Mouse (Mus musculus): ENCODE measurements at regions not wholly inside any gene's neighbourhood (a gene's known extent, or its start where the extent isn't known, plus 50 kb on each side); places are given as distances from the start of the nearest gene placed in this dataset.

GRCm38 (mm10) chr4:124120334-124120733 is 202.5 kb upstream of the 4930535I16Rik start:
- Histone ChIP-seq H3K79me2 (ENCODE audit: control insufficient read depth, insufficient read depth, low read length, poor library complexity) (no peaks in the 10 kb centered on the region), H3K9ac (ENCODE audit: control insufficient read depth, low read depth, low read length, poor library complexity, severe bottlenecking) (no peak overlapping the region), H3K9me3 (replicated peaks; ENCODE audit: insufficient read depth, low read length) (no peaks in the 10 kb centered on the region), H3K27me3 (ENCODE audit: control insufficient read depth in 1 of 2, insufficient read depth in 2 of 2, low read length in 2 of 2) (no peaks in the 10 kb centered on the region), H3K4me3 (ENCODE audit: control insufficient read depth in 1 of 2, insufficient read depth in 1 of 2, low read depth in 2 of 2, low read length in 2 of 2) (no peak overlapping the region), H3K36me3 (ENCODE audit: control insufficient read depth in 1 of 2, insufficient read depth in 2 of 2, low read length in 2 of 2) (no peaks in the 10 kb centered on the region), H3K27ac (ENCODE audit: control insufficient read depth, low read depth, low read length) (no peak overlapping the region), H3K4me1 (ENCODE audit: control insufficient read depth in 1 of 2, insufficient read depth in 2 of 2, low read length in 2 of 2) (no peaks in the 10 kb centered on the region)
- no peak for DNase-seq (ENCODE audit: low read depth, low spot score)
- no peak for TF ChIP-seq ZMIZ1 (IDR thresholded peaks at IDR 0.05; ENCODE audit: low read depth, low read length)
- TF ChIP-seq USF1 (IDR thresholded peaks at IDR 0.05; ENCODE audit: low read depth, low read length): no peak
- no peak for TF ChIP-seq MAX (IDR thresholded peaks at IDR 0.05; ENCODE audit: low read length)
- no peak for TF ChIP-seq ETS1 (IDR thresholded peaks at IDR 0.05; ENCODE audit: low read depth, low read length)
- no peak for TF ChIP-seq E2F4 (IDR thresholded peaks at IDR 0.05; ENCODE audit: borderline replicate concordance, low read depth, low read length)
- TF ChIP-seq POLR2AphosphoS2 (IDR thresholded peaks at IDR 0.05; ENCODE audit: low read length): no peak
- no peak for TF ChIP-seq TCF12 (IDR thresholded peaks at IDR 0.05; ENCODE audit: low read depth, low read length)
- TF ChIP-seq GATA1 (IDR thresholded peaks at IDR 0.05; ENCODE audit: low read depth, low read length): no peak
- no peak for TF ChIP-seq JUND (IDR thresholded peaks at IDR 0.05; ENCODE audit: low read depth, low read length)
- no peak for TF ChIP-seq UBTF (IDR thresholded peaks at IDR 0.05; ENCODE audit: borderline replicate concordance, insufficient read depth, low read depth, low read length)
- TF ChIP-seq MEF2A (IDR thresholded peaks at IDR 0.05; ENCODE audit: extremely low read depth, insufficient replicate concordance, low read depth, low read length, poor library complexity, severe bottlenecking): no peak
- no peak for TF ChIP-seq NELFE (IDR thresholded peaks at IDR 0.05; ENCODE audit: low read depth, low read length)
- no peak for TF ChIP-seq MXI1 (IDR thresholded peaks at IDR 0.05; ENCODE audit: low read depth, low read length)
- no peak for TF ChIP-seq ZNF384 (IDR thresholded peaks at IDR 0.05; ENCODE audit: low read depth, low read length)
- no peak for TF ChIP-seq MAFK (IDR thresholded peaks at IDR 0.05; ENCODE audit: borderline replicate concordance, low read depth, low read length)

GRCm38 (mm10) chr4:124113856-124114345 is 196.1 kb upstream of the 4930535I16Rik start:
- Histone ChIP-seq H3K9ac (ENCODE audit: control insufficient read depth, low read depth, low read length, poor library complexity, severe bottlenecking) (no peak overlapping the region), H3K79me2 (ENCODE audit: control insufficient read depth, insufficient read depth, low read length, poor library complexity) (no peaks in the 10 kb centered on the region), H3K9me3 (replicated peaks; ENCODE audit: insufficient read depth, low read length) (no peaks in the 10 kb centered on the region; the same call in 1 of the 2 replicates), H3K27ac (ENCODE audit: control insufficient read depth, low read depth, low read length) (no peak overlapping the region), H3K4me1 (ENCODE audit: control insufficient read depth in 1 of 2, insufficient read depth in 2 of 2, low read length in 2 of 2) (no peaks in the 10 kb centered on the region), H3K36me3 (ENCODE audit: control insufficient read depth in 1 of 2, insufficient read depth in 2 of 2, low read length in 2 of 2) (no peaks in the 10 kb centered on the region), H3K27me3 (ENCODE audit: control insufficient read depth in 1 of 2, insufficient read depth in 2 of 2, low read length in 2 of 2) (no peaks in the 10 kb centered on the region), H3K4me3 (ENCODE audit: control insufficient read depth in 1 of 2, insufficient read depth in 1 of 2, low read depth in 2 of 2, low read length in 2 of 2) (no peak overlapping the region)
- TF ChIP-seq GABPA (IDR thresholded peaks at IDR 0.05; ENCODE audit: low read depth, low read length) (no peak), EP300 (IDR thresholded peaks at IDR 0.05; ENCODE audit: low read depth in 1 of 2, low read length in 2 of 2) (no peak), ZNF384 (IDR thresholded peaks at IDR 0.05; ENCODE audit: low read depth, low read length) (no peak), SIN3A (IDR thresholded peaks at IDR 0.05; ENCODE audit: low read length) (no peak), RAD21 (IDR thresholded peaks at IDR 0.05; ENCODE audit: low read depth, low read length) (no peak), ETS1 (IDR thresholded peaks at IDR 0.05; ENCODE audit: low read depth, low read length) (no peak), NRF1 (IDR thresholded peaks at IDR 0.05; ENCODE audit: insufficient read depth, low read depth, low read length, poor library complexity, severe bottlenecking) (no peak), MAFK (IDR thresholded peaks at IDR 0.05; ENCODE audit: borderline replicate concordance, low read depth, low read length) (no peak), BHLHE40 (IDR thresholded peaks at IDR 0.05; ENCODE audit: borderline replicate concordance, low read depth, low read length) (no peak), TAL1 (IDR thresholded peaks at IDR 0.05; ENCODE audit: low read length) (no peak), NELFE (IDR thresholded peaks at IDR 0.05; ENCODE audit: low read depth, low read length) (no peak), ZKSCAN1 (IDR thresholded peaks at IDR 0.05; ENCODE audit: low read depth, low read length) (no peak), TBP (IDR thresholded peaks at IDR 0.05; ENCODE audit: low read depth, low read length) (no peak)
- no peak for DNase-seq (ENCODE audit: low read depth, low spot score)
